Mouse (Mus musculus) urinary bladder, postnatal 4 days (tissue): ENCODE data around the gene St6galnac3.

ENCODE experiments used
- DNase-seq, 2 experiments: peaks; one replicate each; pipeline ENCODE4 v3.0.0; 2021 to 2022; ENCODE audit warnings: low spot score in 2 of 2

St6galnac3 gene

DNA sequence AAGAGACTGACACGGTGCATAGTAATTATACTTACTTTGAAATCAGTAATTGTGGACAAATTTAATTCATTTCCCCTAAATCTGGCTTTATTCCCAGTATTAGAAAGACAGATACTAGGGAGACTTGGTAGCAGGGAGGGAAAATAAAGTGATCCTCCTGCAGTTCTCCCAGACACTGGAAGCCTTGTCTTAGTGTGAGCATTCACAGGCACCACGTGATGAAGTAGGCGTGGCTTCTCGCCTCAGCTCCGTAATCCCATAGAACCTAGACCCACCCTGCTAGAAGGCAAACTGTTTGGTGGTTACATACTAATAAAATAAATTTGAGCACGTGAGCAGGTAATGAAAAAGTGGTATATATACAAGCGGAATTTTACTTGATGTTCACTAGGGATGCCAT is 208.1 kb downstream of the St6galnac3 start:
- DNase-seq = no peak

- DNase-seq = no peak
Observed at GRCm38 (mm10) chr3:153513501-153514060, 211.4 kb downstream of the St6galnac3 start.

DNA sequence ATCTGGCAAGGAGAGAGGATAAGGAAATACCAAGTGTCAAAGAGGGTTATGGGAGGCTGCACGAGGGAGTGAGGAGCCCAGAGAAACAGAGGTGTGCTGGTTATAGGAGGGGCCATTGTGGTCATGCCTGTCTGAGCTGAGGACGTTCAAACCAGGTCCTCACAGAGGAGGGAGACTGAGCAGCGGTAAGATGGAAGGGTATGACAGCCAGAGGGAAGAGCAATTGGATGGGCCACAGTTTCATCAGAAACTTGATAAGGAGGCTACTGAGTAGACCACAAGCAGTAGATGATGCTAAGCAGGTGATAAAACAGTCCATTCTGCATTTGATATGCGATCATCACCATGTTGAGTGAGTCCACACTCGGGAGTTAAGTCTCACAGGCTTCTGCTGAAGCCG is 212.4 kb downstream of the St6galnac3 start:
- no peak for DNase-seq

DNA sequence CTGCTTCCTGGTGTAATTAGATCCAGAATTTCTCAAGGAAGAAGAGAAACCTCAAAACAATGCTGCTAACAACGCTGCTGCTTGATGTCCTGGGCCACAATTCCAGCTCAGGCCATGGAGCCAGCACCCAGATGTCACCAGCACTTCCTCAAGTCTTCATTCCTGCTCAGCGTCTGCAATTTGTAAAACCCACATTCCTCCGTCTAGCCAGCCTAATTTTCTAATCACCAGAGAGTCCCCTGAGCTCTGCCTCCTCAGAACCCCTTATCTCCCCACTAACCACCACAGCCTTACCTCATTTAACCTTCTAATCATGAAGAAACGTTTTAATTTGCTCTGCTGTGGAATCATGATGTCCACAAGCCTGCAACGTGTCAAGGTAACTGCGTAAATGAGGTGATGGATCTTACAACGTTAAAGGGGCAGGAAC is 213.8 kb downstream of the St6galnac3 start:
- DNase-seq = no peak

- DNase-seq = no peak
Observed at GRCm38 (mm10) chr3:153510048-153510630, 214.8 kb downstream of the St6galnac3 start.

GRCm38 (mm10) chr3:153509643-153510042 is 215.3 kb downstream of the St6galnac3 start:
- DNase-seq = no peak

DNA sequence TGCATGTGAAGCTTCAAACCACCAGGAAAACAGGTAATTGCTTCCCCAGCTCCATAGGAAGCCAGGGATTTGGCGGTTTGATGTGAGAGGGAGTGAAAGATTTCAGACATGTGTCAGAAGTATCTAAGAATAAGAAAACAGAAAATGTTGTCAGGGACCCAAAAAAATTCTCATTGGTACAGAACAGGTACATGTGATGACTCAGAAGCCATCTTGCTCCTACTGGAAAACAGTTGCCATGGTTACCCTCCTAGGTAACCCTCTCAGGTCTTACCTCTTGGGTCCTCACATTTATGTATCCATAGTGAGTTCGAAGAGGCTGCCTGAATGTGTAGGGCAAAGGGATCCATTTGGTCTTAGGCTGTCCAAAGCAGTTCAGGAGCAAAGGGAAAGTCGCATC is 215.9 kb downstream of the St6galnac3 start:
- DNase-seq = no peak

DNA sequence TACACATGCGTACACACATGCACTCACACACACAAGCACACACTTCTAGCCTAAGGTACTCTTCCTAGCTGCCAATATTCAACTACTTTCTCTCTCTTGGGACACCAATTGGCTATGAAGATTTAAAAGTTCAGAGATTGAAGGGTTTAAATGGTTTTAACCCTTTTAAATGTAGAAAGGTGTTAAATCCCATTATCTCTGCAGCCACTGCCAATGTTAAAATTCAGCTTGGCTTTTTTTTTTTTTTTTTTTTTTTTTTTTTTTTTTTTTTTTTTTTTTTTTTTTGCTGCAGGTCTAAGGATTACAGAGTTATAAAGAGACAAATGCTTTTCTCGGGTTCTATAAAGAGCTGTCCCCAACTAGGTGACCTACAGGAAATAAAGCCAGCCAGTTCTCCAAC is 216.4 kb downstream of the St6galnac3 start:
- DNase-seq = no peak

DNA sequence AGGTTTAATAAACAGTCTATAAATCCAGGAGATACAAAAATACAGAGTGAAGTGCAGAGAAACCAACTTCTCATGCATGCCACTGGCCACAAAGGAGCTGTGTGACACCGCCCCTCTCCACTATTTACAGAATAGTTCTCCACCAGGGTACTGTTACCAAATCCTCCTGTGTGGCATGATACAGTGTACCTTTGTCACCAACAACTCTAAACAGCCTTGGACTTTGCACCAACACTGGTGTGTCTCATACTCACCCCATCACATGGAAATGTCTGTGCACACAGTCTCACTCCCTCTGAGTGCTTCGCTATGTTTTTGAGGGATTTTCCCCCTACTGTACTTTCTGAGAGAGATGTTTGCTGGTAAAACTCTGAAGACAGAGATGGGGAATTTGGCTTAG is 217.4 kb downstream of the St6galnac3 start:
- DNase-seq = no peak

DNA sequence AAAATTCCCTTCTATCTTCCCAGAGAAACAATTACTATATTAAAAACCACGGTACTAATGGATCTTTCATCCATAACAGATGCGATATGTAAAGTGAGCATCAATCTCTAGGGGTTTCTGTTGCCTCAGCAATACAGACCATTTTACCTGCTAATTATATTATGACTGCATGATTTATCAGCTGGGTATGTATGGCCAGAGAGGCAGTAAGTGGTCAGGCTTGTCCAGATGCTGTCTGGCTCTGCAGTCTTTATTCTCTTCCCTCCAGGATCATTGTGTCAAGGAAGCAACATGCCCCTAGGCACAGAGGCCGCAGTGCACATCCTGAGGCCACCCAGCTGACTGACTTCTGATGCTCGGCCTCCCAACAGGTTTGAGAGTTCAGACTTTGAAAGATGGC is 222.5 kb downstream of the St6galnac3 start:
- DNase-seq = no peak

DNA sequence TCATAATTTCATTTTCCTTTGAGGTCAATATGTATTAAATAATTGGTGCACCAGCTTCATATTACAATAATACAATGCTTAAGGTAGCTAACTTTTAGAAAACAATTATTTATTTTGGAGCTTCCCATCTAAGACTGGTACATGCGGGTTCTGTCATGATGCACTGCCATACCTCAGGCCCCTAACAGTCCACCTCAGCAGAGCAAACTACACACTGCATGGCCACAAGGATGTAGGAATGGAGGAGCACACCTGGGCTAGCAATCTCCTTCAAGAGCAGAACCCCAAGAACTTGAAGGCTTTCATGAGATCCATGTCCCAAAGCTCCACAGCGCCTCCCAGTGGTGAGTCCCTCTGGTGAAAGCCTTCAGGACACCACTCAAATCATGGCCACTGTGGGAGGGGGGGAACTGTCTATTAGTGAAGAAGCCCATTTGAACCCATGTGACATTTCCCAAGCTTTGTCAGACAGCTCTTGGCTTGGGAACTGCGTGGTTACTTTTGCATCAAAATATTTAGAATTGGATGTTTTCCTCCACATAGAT is 223.6 kb downstream of the St6galnac3 start:
- peak in 1 of 2 experiments; percentile 74 for DNase-seq

DNA sequence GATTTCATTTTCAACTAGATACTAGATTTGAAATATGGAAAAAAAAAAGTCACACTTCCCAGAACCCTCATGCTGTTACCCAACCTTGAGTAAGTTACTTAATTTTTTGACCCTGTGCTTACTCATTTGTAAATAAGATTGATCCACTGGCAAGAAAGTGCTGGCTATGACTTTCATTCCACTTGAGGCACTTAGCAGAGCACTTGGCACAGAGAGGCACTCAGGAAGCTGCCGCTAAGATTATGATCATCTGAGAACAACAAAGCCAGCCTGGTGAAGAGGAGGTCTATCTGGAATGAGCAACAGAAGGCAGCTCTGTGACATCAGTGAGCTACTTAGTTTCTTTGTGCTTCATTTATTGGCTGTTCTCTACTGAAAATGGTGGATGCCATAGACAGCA is 232.0 kb downstream of the St6galnac3 start:
- DNase-seq = no peak

DNA sequence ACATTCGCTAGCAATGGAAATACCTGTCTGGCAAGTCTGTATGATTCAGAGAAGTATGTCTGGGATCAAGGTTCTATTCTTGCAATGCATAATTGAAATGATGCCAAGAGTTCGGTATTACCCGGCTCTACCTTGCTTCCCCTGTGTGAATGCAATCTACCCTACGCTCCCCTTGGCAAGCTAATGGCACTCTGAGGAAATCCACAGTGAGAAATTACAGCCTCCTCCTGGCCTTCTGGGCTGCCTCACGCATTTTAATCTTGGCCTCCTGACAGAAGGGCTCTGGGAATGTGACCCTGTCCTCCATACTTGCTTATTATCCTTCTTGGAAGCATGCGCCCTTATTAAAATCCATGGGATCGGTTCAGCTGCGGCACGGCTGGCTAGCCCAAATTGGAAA is 235.3 kb downstream of the St6galnac3 start:
- DNase-seq = no peak

- no peak for DNase-seq
Observed at GRCm38 (mm10) chr3:153488931-153489330, 236.0 kb downstream of the St6galnac3 start.

- DNase-seq = no peak
Observed at GRCm38 (mm10) chr3:153485176-153485575, 239.8 kb downstream of the St6galnac3 start.

DNA sequence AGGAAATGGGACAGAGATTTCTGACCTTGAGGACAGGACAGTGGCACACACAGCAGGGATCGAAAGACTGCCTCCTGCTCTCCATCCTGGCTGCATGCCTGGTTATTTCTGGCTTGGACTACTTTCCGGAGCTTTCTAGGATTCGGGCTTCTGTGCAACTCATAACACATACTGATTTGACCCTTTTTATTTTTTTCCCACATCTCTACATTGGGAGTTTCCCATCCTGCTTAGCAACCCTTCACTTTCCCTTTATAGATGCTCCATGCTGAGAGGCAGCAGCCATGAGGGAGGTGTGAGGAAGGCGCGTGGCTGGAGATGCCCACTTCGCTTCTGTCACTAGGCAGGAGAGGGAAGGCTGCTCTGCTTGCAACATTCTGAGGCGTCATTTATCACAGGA is 240.3 kb downstream of the St6galnac3 start:
- DNase-seq = no peak

DNA sequence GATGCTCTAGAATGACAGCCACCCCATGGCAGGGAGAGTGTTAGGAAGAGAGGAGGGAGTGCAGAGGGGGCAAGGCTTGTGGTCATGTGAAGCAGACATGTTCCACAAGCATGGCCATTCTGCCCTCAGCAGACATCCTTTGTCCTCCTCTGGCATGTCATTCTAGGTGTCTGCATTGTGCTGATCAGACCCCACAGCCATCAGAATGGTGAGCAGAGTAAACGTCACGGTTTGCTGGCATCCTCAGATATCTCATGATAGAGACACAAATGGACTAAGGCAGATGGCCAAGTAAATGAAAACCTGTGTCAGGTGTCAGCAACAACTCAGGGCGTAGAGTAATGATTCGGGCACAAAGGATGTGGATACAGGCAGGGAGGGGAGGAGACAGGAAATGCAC is 241.3 kb downstream of the St6galnac3 start:
- no peak for DNase-seq

- DNase-seq = no peak
Observed at GRCm38 (mm10) chr3:153482098-153482497, 242.9 kb downstream of the St6galnac3 start.

DNA sequence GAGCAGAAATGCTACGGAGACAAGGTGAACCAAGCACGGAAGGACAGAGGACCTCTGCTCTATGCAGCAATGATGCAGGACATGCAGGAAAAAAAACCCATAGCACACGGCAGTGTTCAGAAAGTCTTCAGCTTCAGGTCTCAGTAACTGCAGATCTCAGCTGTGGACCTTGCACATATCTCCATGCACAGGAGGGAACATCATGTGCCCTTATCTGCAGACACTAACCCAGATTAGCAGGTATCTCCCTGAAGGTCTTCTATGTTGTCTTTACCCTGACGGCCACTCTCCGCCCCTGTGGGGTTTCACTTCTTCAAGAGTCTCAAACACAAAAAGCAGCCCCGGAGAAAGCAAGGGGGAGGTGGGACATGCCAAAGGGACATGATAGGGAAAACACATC is 244.0 kb downstream of the St6galnac3 start:
- DNase-seq = no peak

- DNase-seq = no peak
Observed at GRCm38 (mm10) chr3:153480636-153481006, 244.4 kb downstream of the St6galnac3 start.

DNA sequence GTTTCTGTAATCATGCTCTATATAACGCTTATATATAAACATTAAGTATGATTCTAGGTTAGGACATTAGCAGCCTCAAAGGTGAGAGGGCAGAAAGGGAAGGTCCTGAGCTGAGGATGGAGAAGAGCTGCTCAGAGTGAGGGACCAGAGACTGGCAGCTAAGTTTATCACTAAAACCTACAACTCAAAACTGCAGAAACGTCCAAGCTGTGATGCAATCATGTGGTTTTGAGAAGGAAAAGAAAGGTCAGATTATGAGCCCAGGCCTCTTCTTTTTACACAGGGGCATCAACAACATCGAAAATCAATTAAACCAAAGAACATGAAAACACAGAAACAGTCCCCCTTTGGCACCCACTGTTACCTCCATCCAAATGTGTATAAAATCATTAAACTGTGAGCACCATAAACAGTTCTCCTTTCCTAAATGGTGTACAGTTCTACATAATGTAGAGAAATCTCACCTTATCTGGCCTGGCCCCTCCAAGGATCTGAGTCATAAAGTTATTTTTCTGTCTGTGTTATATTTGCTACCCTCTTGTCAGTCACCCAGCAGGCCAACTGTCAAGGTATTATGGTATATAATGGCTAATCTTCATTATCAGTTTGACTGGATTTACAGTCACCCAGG is 244.9 kb downstream of the St6galnac3 start:
- no peak for DNase-seq

GRCm38 (mm10) chr3:153475919-153476318 is 249.1 kb downstream of the St6galnac3 start:
- no peak for DNase-seq

- DNase-seq = no peak
Observed at GRCm38 (mm10) chr3:153475461-153475860, 249.5 kb downstream of the St6galnac3 start.
